Mouse (Mus musculus): ENCODE results near the gene Klc1. TPM values are rescaled to one million over a fixed set of nuclear protein-coding genes. Genes with fewer than 3 reads are reported as not detected.

Gene Klc1
- total RNA-seq, 4 experiments from 2014 or later: 630 to 651 (median 634) TPM

DNA sequence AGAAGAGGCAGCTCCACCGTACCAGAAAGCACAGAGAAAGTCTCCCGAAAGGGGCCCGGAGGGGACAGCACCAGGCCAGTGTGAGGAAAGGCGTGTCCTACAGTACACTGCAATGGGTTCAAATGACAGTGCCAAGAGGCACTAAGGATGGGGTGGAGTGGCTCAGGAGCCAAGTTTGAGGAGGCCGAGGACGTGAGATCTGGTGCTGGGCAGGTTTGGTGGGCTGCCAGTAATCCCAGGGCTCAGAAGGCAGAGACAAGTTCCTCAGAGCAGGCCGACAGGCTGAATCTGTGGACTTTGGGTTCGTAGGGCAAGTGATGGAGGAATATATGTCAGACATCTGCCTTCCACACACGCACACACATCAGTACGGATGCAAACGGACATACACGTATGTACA lies 54.0 kb downstream of the Klc1 start:
- DNase-seq (ENCODE audit: low spot score in 2 of 2): no peak

DNA sequence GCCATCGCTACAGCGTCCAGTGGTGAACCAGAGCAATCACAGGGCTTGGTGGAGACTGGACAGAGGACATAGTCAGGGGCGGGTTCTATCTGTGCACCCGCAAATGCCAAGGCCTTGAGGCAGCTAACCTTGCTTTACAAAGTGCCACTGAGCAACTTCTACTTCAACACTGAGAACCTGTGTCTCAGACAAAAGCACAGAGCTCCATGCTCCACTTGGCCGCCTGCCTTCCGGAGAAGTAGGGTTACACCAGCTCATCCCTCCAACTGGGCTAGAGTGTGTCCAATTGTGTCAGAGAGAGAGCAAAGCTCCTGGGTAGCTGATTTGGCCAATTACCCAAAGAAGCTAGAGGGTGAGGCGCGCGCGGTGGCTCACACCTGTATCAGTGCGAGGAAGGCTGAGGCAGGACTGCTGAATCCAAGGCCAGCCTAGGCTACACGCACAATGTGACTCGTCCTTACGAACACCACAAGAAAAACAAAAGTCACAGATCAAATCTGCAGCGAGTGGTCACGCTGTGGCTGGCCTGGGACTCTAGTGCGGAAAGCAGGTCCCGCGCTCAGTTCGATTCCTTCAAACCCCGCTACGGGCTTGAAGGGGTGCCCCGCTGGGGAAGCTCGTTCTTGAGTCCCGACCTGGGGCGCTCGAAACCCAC lies 54.6 kb downstream of the Klc1 start:
- no peak for DNase-seq (ENCODE audit: low spot score in 2 of 2)

DNA sequence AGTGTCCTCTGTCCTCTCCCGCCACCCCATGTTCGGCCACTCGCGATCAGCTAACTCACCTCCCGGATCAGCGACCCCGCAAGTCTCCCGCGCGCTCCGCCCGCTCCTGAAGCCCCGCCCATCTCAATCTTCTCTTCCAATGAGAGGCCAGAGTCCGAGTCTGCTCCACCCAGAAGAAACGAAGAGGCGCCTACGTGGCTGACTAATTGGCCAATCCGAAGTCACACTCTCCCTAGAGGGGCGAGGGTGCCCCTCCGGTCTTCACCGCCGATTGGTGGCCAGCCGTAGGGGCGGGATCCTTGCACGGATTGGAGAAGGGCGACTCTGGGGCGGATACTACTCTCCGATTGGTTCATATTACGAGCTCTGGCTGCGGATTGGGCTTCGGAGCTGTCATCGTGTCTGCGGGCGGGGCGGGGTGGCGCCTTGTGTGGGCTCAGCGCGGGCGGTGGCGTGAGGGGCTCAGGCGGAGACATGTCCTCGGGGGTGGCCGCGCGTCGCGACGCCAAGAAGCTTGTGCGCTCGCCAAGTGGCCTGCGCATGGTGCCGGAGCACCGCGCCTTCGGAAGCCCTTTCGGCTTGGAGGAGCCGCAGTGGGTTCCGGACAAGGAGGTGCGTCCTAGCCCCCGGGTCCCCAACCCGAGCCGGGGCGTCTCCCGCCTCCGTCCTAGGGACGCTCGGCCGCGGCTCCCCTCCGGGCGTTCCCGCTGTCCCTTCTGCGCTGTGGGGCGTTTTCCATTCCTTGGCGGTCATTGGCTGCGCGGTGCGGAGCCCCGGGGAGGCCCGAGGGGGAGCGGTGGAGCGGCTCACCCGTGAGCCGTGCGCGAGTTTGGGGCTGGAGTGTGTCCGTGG lies 55.3 kb downstream of the Klc1 start, which contains the start of the genes Xrcc3 and Zfyve21:
Gene Xrcc3 (minus strand): TSS at position 108 of the 852 bp plus-strand sequence.
Gene Zfyve21 (plus strand): TSS at position 405 of the 852 bp plus-strand sequence.
- peak; percentile 98 to 99 for DNase-seq (ENCODE audit: low spot score in 2 of 2)

DNA sequence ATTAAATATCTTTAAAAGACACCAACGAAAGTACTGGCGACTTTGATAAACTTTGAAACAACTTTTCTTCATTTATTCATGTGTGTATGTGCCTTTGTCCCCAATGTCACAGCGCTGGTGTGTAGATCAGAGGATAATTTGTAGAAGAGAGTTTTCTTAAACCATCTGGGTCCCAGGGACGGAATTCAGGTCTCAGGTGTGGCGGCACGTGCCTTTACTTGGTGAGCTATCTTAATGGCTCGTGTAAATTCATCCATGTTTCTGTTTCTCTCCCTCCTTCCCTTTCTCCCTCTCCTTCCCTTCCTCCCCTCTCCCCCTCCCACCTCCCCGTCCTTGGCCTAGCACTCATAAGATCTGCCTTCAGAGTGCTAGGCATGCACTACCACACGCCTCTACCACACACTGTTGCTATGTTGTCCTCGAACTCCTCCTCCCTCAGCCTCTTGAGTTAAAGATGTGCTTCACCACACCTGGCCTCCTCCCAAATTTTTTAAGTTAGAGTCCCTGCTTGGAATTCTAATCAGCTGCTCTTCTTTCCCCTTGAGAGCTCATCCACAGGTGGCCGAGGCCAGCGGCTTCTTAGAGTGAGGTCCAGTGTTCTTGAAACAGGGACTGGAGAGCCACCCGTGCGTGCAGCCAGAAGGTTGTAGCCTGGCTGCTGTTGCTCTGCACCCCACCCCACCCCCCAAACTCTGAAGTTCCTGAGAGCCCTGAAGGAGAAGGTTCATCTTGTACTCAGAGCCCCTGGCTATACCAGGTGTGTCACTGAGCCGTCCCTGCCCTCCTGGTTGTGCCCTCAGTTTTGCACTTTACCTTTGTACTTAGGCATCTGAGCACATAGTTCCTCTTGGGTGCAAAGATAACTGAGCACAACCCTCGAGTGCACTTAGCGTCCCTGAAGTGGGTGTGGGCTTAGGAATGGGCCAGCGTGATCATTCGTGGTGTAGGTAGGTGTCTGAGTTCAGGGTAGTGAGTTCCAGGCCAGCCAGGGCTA lies 56.4 kb downstream of the Klc1 start:
- DNase-seq (ENCODE audit: low spot score in 2 of 2): no peak

DNA sequence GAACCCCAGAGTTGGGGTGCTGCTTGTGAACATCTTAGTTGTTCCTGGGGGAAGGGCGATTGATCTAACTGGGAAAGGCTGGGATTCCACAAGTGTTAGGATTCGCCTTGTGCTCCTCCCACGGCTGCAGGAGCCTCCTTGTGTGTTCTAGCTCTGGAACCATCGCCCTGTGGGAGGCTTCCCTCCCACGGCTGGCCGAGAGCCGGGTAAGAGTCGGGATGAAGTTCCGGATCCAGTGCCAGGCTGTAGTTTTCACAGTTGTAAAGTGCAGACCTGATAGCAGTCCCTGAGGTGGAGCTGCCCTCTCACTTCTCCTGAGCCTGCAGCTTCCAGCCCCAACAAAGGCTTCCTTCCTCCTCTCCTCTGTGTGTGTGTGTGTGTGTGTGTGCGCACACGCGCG lies 57.9 kb downstream of the Klc1 start:
- DNase-seq (ENCODE audit: low spot score in 2 of 2): peak; percentile 67 to 70

DNA sequence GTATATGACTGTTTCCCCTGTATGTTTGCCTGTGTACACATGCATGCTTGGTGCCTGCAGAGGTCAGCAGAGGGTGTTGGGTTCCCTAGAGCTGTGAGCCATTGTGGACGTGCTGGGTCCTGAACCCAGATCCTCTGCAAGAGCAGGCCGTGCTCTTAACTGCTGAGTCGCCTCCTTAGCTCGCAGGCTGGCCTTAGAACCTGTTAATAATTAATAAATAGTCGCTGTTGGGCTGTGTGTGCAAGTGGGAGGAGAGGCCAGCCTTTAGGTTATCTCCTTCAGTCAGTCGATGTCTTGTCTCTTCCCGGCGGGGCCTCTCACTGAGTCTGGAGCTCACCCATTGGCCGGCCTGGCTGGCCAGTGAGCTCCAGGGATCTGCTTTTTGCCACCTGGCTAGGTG lies 58.3 kb downstream of the Klc1 start:
- no peak for DNase-seq (ENCODE audit: low spot score in 2 of 2)

DNA sequence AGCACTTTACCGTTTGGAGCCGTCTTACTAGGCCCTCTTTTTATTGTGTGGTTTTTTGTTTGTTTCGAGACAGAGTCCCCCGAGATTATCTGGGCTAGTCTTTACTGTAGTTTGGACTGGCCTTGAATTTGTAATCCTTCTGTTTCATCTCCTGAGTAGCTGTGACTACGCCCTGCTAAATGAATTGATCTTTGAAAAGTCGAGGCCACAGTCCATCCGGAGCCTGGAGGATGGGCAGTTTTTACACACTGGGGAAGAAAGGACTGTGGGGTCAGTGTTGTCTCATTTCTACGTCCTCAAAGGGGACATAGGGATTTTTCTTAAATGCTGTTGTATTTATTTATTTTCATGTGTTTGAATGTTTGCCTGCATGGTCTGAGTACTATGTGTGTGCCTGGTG lies 59.3 kb downstream of the Klc1 start:
- DNase-seq (ENCODE audit: low spot score in 2 of 2): no peak

DNA sequence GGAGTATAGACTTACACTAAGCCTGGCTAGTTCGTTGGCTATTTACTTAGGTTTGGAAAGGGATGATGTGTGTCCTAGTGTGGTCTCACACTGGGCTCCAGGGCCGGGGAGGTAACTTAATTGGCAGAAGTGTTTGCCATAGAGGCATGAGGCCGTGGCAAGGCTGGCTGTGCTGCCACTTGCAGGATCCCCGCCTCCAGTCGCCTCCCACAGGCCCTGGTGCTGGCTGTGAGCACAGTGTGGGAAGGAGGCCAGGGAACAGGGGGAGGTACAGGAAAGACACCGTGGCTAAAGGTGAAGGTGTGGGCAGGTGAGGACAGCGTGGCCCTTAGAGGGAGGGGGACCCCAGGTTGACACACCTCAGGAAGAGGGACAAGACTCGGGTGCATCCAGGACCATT lies 61.3 kb downstream of the Klc1 start:
- DNase-seq (ENCODE audit: low spot score in 2 of 2): no peak

DNA sequence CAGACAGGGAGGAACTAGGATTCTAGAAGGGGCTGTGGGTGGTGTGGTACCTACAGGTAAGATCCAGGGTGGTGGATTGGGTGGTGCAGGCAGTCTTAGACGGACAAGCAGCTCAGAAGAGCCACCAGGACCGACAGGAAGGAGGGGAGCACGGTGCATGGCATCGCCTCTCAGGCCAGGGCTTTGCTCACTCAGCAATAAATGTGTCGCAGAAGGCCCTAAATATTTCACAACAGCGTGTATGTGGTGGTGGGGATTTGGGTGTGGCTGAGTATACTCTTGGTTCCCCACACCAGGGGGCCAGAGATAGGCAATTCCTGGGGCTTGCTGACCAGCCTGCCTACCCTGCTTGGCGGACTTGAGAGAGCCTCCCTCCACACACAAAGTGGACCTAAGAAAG lies 62.1 kb downstream of the Klc1 start:
- no peak for DNase-seq (ENCODE audit: low spot score in 2 of 2)

DNA sequence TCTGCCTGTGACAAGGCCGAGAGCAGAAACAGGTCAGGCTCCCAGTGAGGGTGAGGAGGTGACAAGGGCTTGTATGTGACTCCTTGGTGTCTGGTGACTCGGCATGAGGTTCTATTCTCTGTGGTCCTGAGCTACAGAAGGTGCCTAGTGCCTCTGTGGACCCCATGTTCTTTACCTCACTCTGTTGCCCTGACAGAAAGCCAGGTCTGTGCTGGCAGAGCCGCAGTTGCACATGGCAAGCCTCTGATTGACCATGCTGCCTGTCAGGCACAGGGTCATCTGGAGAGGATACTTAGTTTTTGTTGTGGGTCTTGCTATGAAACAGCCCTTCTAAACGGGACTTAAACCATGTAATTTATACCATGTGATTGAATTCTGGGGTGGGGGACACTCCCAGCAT lies 63.3 kb downstream of the Klc1 start:
- no peak for DNase-seq (ENCODE audit: low spot score in 2 of 2)

DNA sequence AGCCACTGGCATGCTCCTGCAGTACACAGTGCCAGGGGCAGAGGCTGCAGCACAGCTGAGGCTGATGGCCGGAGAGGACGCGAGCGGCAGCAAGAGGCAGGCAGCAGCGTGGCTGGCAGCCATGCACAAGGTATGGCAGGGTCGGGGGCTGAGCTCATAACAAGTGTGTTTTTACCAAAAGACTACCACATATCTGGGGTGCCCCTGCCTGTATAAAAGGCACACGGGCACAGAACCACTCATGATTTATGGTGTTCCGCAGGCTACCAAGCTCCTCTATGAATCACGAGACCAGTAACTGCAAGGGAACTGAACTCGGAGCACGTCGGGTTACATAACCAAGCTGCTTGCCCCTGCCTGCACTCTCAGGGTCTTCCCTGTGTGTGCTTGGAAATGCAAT lies 68.9 kb downstream of the Klc1 start:
- no peak for DNase-seq (ENCODE audit: low spot score in 2 of 2)

DNA sequence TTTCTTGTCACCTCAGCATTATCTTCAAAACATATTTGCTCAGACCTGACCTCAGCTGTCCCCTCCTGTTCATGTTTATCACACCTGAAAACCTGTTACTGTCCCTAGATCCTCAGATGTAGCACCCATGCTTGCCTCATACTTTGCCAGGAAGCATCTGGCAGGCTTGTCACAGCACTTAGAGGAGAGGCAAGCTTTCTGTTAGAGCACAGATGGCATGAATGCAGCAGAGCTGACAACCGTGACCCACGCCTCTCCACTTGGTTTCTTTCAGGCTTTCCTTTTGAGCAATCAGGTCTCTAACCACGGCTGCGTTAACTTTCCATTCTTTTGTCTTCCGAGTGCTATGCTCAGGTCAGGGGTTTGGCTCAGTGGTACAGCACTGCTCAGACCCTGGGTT lies 70.8 kb downstream of the Klc1 start:
- peak in 1 of 2 experiments; percentile 28 for DNase-seq (ENCODE audit: low spot score in 2 of 2)

DNA sequence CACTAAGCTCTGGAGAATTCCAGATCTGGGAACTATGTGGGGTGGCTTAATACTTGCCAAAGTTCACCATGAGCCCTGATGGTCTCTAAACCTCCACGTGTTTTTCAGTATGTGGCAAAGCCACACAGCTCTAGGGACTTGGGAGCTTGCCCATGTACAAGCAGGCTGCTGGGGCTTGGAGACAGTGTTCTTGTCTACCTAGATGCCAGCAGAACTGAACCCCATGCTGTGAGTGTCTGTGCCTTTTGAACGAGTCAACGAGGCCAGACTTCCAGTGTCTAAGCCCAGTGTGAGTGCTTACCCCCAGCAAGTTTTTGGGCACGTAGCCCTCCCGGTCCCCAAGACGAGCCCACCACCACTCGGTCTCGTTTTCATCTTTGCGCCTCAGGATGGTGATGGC lies 71.3 kb downstream of the Klc1 start:
- no peak for DNase-seq (ENCODE audit: low spot score in 2 of 2)

DNA sequence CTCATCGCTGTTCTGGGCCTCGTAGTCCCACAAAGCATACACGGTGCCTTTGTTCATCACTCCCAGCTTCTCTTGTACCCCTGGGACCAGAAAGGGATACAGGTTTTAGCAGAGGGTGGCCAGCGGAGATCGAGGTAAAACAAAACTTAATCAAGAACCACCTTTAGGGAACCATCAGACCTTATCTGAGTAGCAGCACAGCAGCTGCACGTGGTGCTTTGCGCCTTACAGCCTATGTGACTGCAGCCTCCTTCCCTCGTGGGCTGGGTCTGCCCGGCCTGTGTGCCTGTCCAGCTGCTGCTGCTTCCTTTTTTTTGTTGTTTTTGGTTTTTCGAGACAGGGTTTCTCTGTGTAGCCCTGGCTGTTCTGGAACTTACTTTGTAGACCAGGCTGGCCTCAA lies 71.7 kb downstream of the Klc1 start:
- no peak for DNase-seq (ENCODE audit: low spot score in 2 of 2)

DNA sequence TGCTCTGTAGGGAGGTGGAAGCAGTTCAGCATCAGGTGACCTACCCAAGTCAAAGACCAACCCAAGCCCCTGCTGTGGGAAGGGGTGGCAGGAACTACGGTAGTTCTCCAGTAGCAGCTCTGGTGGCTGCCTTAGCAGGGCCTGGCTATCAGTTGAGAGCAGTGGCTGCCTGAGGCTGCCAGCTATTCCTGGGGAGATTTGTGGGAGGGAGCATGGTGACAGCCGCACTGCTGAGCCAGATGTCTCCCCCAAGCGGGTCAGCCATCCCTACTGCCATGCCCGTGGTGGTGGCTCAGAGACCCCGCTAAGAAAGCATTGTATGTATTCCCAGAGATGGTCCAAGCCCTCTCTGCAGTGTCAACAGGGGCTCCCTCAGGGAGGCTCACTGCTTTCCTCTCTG lies 74.0 kb downstream of the Klc1 start:
- no peak for DNase-seq (ENCODE audit: low spot score in 2 of 2)

DNA sequence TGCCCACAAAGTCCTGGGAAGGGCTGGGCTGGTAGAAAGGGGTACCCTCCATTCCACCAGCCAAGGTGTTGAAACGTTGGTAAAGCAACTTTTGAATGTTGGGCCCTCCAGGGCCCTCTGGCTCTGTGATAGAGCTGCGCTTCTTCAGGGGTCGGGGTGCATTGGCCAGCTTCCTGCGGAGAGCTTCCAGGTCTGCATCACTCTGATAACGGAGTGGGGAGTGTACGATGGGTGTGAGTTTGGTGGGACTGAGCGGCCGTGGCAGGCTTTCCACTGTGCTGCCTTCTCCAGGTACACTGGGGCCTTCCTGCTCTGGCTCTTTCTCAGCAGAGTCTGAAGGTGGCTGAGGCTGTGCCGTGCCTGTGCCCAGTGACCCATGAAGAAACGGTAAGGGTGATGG lies 74.8 kb downstream of the Klc1 start:
- no peak for DNase-seq (ENCODE audit: low spot score in 2 of 2)

DNA sequence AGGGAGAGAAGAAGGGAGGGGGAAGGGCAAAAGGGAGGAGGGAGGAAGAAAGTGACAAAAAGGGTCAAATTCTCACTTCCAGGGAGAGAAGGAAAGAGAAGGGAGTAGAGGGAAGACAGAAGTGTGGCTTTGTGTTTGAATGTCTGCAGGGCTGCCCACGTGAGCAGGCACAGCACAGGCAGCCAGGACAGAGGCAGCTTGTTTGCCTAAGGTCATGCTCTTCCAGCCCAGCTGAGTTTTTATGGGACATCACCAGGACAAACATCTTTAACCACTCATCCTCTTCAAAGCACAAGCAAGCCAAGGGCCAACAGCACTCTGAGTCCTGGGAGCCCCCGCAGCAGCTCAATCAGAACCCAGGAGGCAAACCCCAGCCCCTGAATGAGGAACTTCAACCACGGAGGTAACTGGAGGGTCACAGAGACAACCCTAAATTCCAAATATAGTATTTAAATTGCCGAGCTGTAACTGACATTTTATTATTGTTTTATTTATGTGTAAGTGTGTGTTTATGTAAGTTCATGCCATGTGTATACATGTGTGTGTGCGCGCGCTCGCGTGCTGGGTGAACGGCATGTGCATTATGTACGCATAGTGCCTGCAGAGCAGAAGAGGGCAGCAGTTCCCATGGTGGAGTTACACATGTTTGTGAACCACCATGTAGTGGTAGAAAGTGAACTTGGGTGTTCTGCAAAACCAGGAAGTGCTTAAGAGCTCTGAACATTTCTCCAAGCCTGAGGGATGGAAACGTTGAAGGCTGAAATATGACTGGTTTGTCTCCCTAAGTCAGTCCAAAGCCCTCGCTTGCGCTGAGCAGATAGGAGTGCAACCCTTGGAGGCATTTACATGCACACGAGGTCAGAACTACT lies 84.2 kb downstream of the Klc1 start:
- no peak for DNase-seq (ENCODE audit: low spot score in 2 of 2)

DNA sequence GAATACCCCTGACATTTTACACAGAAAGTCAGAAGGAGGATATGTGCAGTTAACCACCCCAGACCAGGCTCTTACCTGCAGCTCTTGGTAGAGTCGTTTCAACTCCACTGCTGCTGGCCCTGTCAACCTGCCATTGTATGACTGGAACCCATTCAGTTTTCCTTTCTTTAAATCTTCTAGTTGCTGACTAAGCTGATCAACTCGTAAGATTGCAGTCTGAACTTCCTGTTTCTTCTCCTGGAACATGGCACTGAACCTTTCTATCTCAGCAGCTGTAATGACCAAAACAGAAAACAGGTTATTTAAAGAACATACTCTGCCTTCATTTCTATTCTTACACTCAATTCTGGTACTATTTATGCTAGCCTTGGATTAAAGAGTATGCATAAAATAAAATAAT lies 84.8 kb downstream of the Klc1 start:
- no peak for DNase-seq (ENCODE audit: low spot score in 2 of 2)

DNA sequence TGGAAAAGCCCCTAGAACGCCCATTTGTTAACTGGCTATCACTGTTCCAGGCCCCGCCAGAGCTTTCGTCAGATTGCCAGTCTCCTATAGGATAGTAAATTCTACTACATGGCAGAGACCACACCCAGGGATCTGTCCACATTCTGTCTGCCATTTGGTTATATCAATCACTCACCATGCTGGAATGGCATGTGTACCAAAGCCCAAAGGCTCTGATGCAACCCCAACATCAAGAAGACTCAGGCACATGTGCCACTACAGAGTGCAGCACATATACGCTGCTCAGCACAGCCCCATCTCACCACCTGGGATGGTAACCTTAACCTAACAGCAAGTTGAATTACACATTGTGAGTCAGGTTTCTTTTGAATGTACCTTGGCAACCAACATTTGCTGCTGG lies 87.3 kb downstream of the Klc1 start:
- no peak for DNase-seq (ENCODE audit: low spot score in 2 of 2)

DNA sequence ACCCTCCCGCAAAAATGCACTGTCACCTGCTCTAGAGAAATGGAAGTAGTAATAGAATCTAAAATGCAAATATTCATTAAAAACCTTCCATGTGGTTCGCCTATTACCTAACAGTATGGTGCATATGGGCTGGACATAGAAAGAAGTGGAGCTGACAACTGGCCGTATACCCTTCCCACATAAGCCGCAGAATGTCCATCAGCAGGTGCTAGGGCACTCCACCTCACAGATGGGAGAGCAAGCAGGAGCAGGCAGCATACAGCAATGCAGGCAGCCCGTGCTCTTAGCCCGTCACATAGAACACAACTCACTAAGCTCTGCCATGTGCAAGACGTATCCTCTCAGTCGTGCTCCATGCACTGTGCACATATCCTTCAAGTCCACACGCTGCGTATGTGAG lies 88.2 kb downstream of the Klc1 start:
- DNase-seq (ENCODE audit: low spot score in 2 of 2): no peak
